Comparison of ENCODE assay signal across 12 mouse cellular contexts in genomic region chr12:16021202-16021821, GRCm38 (mm10).
DNase-seq lines count a peak whose midpoint lies in the region; ATAC-seq and TF ChIP-seq lines count a peak whose summit lies in the region.
"Had no signal": no experiment of that assay in that cellular context is flagged by ENCODE, and none has a peak within 500 bp of the region (broad histone marks: within the 10 kb centered on the region; RNA-seq: fewer than 3 reads in every experiment).

No protein-coding gene starts in this region.

- intact Hi-C loops in heart, adult 2 months (cut with DNase I): loop anchor here (5.0 kb wide), 1 partner anchor 486 kb away; no protein-coding TSS in a partner anchor
- intact Hi-C loops in heart, postnatal 25 days (cut with DNase I): no loop called here

- no peak for TF ChIP-seq CTCF in heart, adult 2 months (IDR thresholded peaks at IDR 0.05)
- no peak for TF ChIP-seq CTCF in midbrain, postnatal 0 days (IDR thresholded peaks at IDR 0.05)

- peak in 1 of 2 experiments; percentile 51 for DNase-seq in heart, adult 2 months
- no peak for DNase-seq in heart, postnatal 25 days (ENCODE audit: low spot score)
- DNase-seq in MN1 (ENCODE audit: low spot score): peak; percentile 29
- DNase-seq in heart, embryonic 10.5 days (ENCODE audit: low spot score): peak; percentile 78
- DNase-seq in midbrain, postnatal 0 days (ENCODE audit: low spot score): no peak
- DNase-seq in neural tube, embryonic 10.5 days (ENCODE audit: extremely low spot score, low spot score): no peak
- DNase-seq: midbrain, embryonic 14.5 days had no signal

- ATAC-seq in liver, embryonic 15.5 days (ENCODE audit: insufficient read depth): peak; percentile 77
- no peak for ATAC-seq in frontal cortex, adult (ENCODE audit: low TSS enrichment)
- ATAC-seq in midbrain, postnatal 0 days (ENCODE audit: low FRiP score): no peak
- ATAC-seq: intestine, postnatal 0 days had no signal

- no peak overlapping the region for H3K9ac ChIP-seq in heart, adult 2 months (ENCODE audit: low read depth, low read length)
- H3K9ac ChIP-seq in liver, embryonic 15.5 days: no peak overlapping the region
- H3K9ac ChIP-seq in midbrain, postnatal 0 days (replicated peaks; ENCODE audit: low read length, poor library complexity, severe bottlenecking): no peak overlapping the region
- H3K9ac ChIP-seq: limb, embryonic 13.5 days had no signal

- H3K4me1 ChIP-seq in heart, adult 2 months (ENCODE audit: control insufficient read depth, insufficient read depth, low read length): 0 out of 2 replicates have a peak, but pooled peaks cover 1% of the 10 kb centered on the region
- peaks cover 8% of the 10 kb centered on the region for H3K4me1 ChIP-seq in heart, embryonic 10.5 days
- H3K4me1 ChIP-seq in liver, embryonic 15.5 days (replicated peaks): peaks cover 9% of the 10 kb centered on the region
- no peaks in the 10 kb centered on the region for H3K4me1 ChIP-seq in midbrain, postnatal 0 days (ENCODE audit: insufficient read depth, low read length)
- H3K4me1 ChIP-seq: limb, embryonic 13.5 days had no signal

- no peak for TF ChIP-seq POLR2A in heart, adult 2 months (IDR thresholded peaks at IDR 0.05; ENCODE audit: insufficient read depth, low read depth, low read length)

- no peak overlapping the region for H3K4me3 ChIP-seq in heart, adult 2 months
- no peak overlapping the region for H3K4me3 ChIP-seq in heart, embryonic 10.5 days
- H3K4me3 ChIP-seq in liver, embryonic 15.5 days (replicated peaks): no peak overlapping the region
- H3K4me3 ChIP-seq in midbrain, postnatal 0 days (ENCODE audit: low read depth, low read length): no peak overlapping the region
- H3K4me3 ChIP-seq: erythroblast, embryonic 14.5 days; limb, embryonic 13.5 days had no signal

- TF ChIP-seq EP300 in heart, adult 2 months (IDR thresholded peaks at IDR 0.05; ENCODE audit: insufficient read depth, low read depth, low read length): 0 out of 2 replicates have a peak, but pooled peaks have one; percentile 17

- WGBS in heart, adult 2 months: 7% methylated on average over 1 of the region's 1 CpGs
- WGBS in heart, embryonic 10.5 days: 4% methylated on average over 1 of the region's 1 CpGs
- WGBS in liver, embryonic 15.5 days (ENCODE audit: insufficient replicate concordance): 8% methylated on average over 1 of the region's 1 CpGs
- WGBS in midbrain, postnatal 0 days: 78% methylated on average over 1 of the region's 1 CpGs

- H3K79me2 ChIP-seq in heart, adult 2 months (replicated peaks; ENCODE audit: control insufficient read depth, insufficient read depth, low read length): no peaks in the 10 kb centered on the region

- H3K36me3 ChIP-seq in heart, adult 2 months (ENCODE audit: control insufficient read depth, insufficient read depth, low read length): 0 out of 2 replicates have a peak, but pooled peaks cover 2% of the 10 kb centered on the region
- H3K36me3 ChIP-seq in heart, embryonic 10.5 days: no peaks in the 10 kb centered on the region
- no peaks in the 10 kb centered on the region for H3K36me3 ChIP-seq in liver, embryonic 15.5 days (replicated peaks)
- no peaks in the 10 kb centered on the region for H3K36me3 ChIP-seq in midbrain, postnatal 0 days (ENCODE audit: insufficient read depth, low read length)
- H3K36me3 ChIP-seq: limb, embryonic 13.5 days had no signal

- H3K9me3 ChIP-seq in heart, embryonic 10.5 days: no peaks in the 10 kb centered on the region
- H3K9me3 ChIP-seq in liver, embryonic 15.5 days (replicated peaks): no peaks in the 10 kb centered on the region
- H3K9me3 ChIP-seq in midbrain, postnatal 0 days (ENCODE audit: low read length): no peaks in the 10 kb centered on the region
- H3K9me3 ChIP-seq: limb, embryonic 13.5 days had no signal

- no peaks in the 10 kb centered on the region for H3K27me3 ChIP-seq in heart, adult 2 months (ENCODE audit: control insufficient read depth, insufficient read depth, low read length)
- H3K27me3 ChIP-seq in heart, embryonic 10.5 days (ENCODE audit: insufficient read depth, poor library complexity, severe bottlenecking): no peaks in the 10 kb centered on the region
- H3K27me3 ChIP-seq in liver, embryonic 15.5 days: no peaks in the 10 kb centered on the region
- no peaks in the 10 kb centered on the region for H3K27me3 ChIP-seq in midbrain, postnatal 0 days (ENCODE audit: insufficient read depth, low read length)
- H3K27me3 ChIP-seq: limb, embryonic 13.5 days had no signal

- peak overlapping the region; percentile 33 for H3K27ac ChIP-seq in heart, adult 2 months
- peak overlapping the region; percentile 12; the same call in 1 of the 2 replicates for H3K27ac ChIP-seq in heart, embryonic 10.5 days
- no peak overlapping the region for H3K27ac ChIP-seq in liver, embryonic 15.5 days (replicated peaks)
- H3K27ac ChIP-seq in midbrain, postnatal 0 days (ENCODE audit: low read depth, low read length): no peak overlapping the region
- H3K27ac ChIP-seq: limb, embryonic 13.5 days had no signal

- no peak overlapping the region for H3K4me2 ChIP-seq in liver, embryonic 15.5 days
- H3K4me2 ChIP-seq in midbrain, postnatal 0 days (ENCODE audit: low read depth, low read length, poor library complexity, severe bottlenecking): no peak overlapping the region
- H3K4me2 ChIP-seq: limb, embryonic 13.5 days had no signal

Comparison
In these comparisons a context has a peak if more than half of its experiments do, and no peak if none do; other contexts are left out.
1. DNase-seq: peak in MN1 (single experiment) and heart, embryonic 10.5 days (single experiment); none in heart, postnatal 25 days (single experiment), midbrain, postnatal 0 days (single experiment) and neural tube, embryonic 10.5 days (single experiment).
2. H3K27ac ChIP-seq: peak in heart, adult 2 months (single experiment) and heart, embryonic 10.5 days (single experiment); none in liver, embryonic 15.5 days (single experiment) and midbrain, postnatal 0 days (single experiment).